Mouse (Mus musculus): ENCODE data around the gene Mysm1.

The Mysm1 gene

DNA sequence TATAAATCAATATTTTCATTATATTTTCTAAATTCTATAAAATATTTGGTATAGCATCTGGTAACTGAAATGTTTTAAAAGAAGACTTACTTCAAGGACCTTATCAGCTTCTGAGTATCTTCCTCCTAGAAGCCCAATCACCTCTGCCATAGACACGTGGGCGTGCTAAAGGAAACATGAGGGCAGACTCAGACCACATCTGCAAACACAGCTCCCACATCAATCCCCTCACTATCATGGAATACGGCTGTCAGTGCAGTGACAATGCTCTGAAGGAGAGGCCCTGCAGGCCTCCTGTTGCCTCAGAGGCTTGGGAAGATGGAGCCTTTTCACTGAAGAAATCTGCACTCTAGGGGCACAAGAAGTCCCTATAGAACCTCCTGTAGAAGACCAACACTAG, 26.1 kb downstream of the Mysm1 start:
- DNase-seq (ENCODE audit: low read depth, low spot score), result no peak

DNA sequence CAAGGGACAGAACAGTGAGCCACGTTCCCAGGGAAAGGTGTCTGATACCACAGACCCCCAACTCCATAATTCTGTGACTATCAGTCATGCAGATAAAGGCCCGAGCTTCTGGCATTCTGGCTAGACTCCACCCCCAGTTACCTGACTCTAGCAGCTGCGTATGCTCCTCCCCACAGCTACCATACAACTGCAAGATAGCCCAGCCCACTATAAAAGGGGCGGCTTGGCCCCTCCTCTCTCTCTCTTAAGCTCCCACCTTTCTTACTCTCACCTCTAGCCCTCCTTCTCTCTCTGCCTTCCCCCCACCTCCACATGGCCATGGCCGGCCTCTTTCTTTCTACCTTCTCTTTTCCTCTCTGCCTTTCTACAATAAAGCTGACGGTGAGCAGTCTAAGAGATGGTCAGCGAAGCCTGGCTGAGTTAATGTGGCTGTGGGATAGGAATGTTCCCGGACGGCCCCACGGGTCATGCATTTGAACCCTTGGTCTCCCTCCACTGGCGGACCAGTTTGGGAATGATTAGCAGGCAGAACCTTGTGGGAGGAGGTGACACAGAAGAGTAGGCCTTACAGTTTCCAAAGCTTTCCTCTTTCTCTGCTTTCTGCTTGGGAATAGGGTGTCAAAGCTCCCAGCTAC, 37.6 kb downstream of the Mysm1 start:
- no peak for DNase-seq (ENCODE audit: low read depth, low spot score)

DNA sequence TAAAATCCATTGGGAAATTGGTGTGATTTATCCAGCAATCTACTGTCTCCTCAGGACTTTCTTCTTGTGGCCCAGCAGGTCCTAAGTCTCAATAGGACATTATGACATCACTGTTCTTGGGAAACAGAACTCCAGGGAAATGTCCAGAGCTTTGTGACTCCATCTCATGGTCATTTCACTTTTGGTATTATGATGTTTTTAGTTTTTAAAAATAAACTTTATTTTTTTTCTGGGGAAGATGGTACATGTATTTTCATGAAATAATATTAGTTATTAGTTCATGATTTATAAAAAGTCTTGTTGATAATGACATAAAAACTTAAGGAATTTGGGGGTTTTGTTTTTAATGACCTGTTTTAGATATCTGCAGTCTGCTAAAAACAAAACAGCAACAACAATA, 50.2 kb downstream of the Mysm1 start, which contains the start of gene Eqtn:
TSS of gene Eqtn (minus strand) at position 101 of the 400 bp plus-strand sequence.
- no peak for DNase-seq (ENCODE audit: low read depth, low spot score)

DNA sequence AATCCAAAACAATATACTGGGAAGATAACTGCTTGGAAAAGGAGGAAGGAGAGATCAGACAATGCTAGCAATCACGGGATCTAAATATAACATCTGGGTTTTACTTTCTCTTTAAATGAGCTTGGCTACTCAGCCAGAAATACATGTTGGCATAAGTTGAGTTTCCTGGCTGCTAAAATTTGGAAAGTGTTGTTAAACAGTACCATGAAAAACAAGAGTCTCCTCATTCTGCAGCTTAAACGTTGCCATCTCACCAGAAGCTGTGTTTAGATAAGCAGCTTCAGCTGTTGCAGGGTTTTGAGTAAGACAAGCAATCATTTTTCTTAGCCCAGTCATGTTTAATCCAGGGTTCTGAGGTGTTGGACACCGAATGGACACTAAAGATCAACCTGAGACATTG, 77.1 kb downstream of the Mysm1 start:
- DNase-seq (ENCODE audit: low read depth, low spot score), result peak; percentile 19

DNA sequence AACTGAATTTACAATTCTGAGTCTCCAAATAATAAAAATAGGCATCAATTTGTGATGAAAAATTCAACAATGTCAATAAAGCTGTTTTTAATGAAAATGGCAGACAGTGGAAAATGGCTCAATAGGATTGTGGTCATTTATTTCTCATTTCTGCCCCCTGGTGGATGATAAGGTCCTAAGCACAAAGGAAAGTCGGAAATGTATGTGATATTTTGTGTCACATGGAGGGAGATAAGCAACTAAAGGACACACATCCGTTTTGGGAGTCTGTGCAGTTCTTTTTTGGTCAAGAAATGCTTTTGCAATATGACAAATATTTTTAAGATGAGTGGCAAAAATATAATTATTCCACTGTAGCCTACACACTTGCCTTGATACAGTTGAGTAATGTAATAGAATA, 78.2 kb downstream of the Mysm1 start:
- no peak for DNase-seq (ENCODE audit: low read depth, low spot score)
